Mouse (Mus musculus) intestine, embryonic 14.5 days (tissue): ENCODE measurements around the gene Dpp7. TPM values are rescaled to one million over a fixed set of nuclear protein-coding genes. Genes with fewer than 3 reads are reported as not detected.

ENCODE experiments used
- polyA plus RNA-seq: library from polyadenylated mRNA; unstranded; fragments of >200 nt; fragmentation: Nextera tagmentation; extraction: Ambion mirVana; gene quantifications from 2 replicates; pipeline ENCODE4 v1.2.1, GENCODE M21; 2014

The Dpp7 gene
- polyA plus RNA-seq, 1 experiment from 2014 or later: 24.1 TPM

Other genes with a start within 250 kb of the Dpp7 start
- 8.2 and 13.2 TPM in 2 replicates for gene Nrarp, start 175.6 kb downstream of the Dpp7 start, polyA plus RNA-seq
- 14.4 and 18.1 TPM in 2 replicates for gene Tor4a, start 159.5 kb downstream of the Dpp7 start, polyA plus RNA-seq
- 99.1 and 107 TPM in 2 replicates for gene Nelfb, start 144.9 kb downstream of the Dpp7 start, polyA plus RNA-seq
- gene Stpg3, start 141.7 kb downstream of the Dpp7 start, polyA plus RNA-seq: 0.18 TPM in 1 of 2 replicates, not detected in the other
- 0.51 TPM in 1 of 2 replicates, not detected in the other for gene Fam166a, start 137.6 kb downstream of the Dpp7 start, polyA plus RNA-seq
- 524 and 576 TPM in 2 replicates for gene Tubb4b, start 131.7 kb downstream of the Dpp7 start, polyA plus RNA-seq
- 0.26 and 0.38 TPM in 2 replicates for gene Slc34a3, start 122.0 kb downstream of the Dpp7 start, polyA plus RNA-seq
- gene Rnf224, start 119.6 kb downstream of the Dpp7 start, polyA plus RNA-seq: not detected in 2 replicates
- gene Rnf208, start 114.1 kb downstream of the Dpp7 start, polyA plus RNA-seq: 15.7 and 18.7 TPM in 2 replicates
- gene Cysrt1, start 113.9 kb downstream of the Dpp7 start, polyA plus RNA-seq: 0.30 TPM in 1 of 2 replicates, not detected in the other
- gene AL732309.1, start 109.5 kb downstream of the Dpp7 start, polyA plus RNA-seq: 5.0 and 5.7 TPM in 2 replicates
- 18.0 and 19.2 TPM in 2 replicates for gene Tmem203, start 100.9 kb downstream of the Dpp7 start, polyA plus RNA-seq
- gene Tprn, start 93.7 kb downstream of the Dpp7 start, polyA plus RNA-seq: 6.5 and 7.8 TPM in 2 replicates
- gene Ssna1, start 83.9 kb downstream of the Dpp7 start, polyA plus RNA-seq: 229 and 240 TPM in 2 replicates
- 100 and 110 TPM in 2 replicates for gene Anapc2, start 83.9 kb downstream of the Dpp7 start, polyA plus RNA-seq
- not detected in 2 replicates for gene Tmem210, start 68.2 kb downstream of the Dpp7 start, polyA plus RNA-seq
- gene Lrrc26, start 66.4 kb downstream of the Dpp7 start, polyA plus RNA-seq: not detected in 2 replicates
- gene Grin1, start 37.2 kb downstream of the Dpp7 start, polyA plus RNA-seq: 2.1 and 2.4 TPM in 2 replicates
- gene Man1b1, start 24.0 kb downstream of the Dpp7 start, polyA plus RNA-seq: 66.3 and 73.3 TPM in 2 replicates
- gene Uap1l1, start 9.3 kb upstream of the Dpp7 start, polyA plus RNA-seq: 36.3 and 46.0 TPM in 2 replicates
- 43.2 and 47.4 TPM in 2 replicates for gene Sapcd2, start 16.0 kb upstream of the Dpp7 start, polyA plus RNA-seq
- gene Entpd2, start 39.5 kb upstream of the Dpp7 start, polyA plus RNA-seq: 5.9 and 7.4 TPM in 2 replicates
- 42.2 and 45.4 TPM in 2 replicates for gene Npdc1, start 43.0 kb upstream of the Dpp7 start, polyA plus RNA-seq
- 0.15 TPM in 1 of 2 replicates, not detected in the other for gene Fut7, start 66.9 kb upstream of the Dpp7 start, polyA plus RNA-seq
- gene Abca2, start 72.3 kb upstream of the Dpp7 start, polyA plus RNA-seq: 4.8 and 4.9 TPM in 2 replicates
- gene Clic3, start 100.5 kb upstream of the Dpp7 start, polyA plus RNA-seq: 1.8 and 2.0 TPM in 2 replicates
- 25.0 and 27.4 TPM in 2 replicates for gene Paxx, start 104.7 kb upstream of the Dpp7 start, polyA plus RNA-seq
- gene Ptgds, start 113.7 kb upstream of the Dpp7 start, polyA plus RNA-seq: 6.2 and 7.9 TPM in 2 replicates
- not detected in 2 replicates for gene Lcn12, start 137.6 kb upstream of the Dpp7 start, polyA plus RNA-seq
- 72.9 and 79.3 TPM in 2 replicates for gene Fbxw5, start 144.4 kb upstream of the Dpp7 start, polyA plus RNA-seq
- 5.9 and 6.3 TPM in 2 replicates for gene C8g, start 145.4 kb upstream of the Dpp7 start, polyA plus RNA-seq
- 31.2 and 32.0 TPM in 2 replicates for gene Traf2, start 190.6 kb upstream of the Dpp7 start, polyA plus RNA-seq
- 356 and 385 TPM in 2 replicates for gene Edf1, start 201.5 kb upstream of the Dpp7 start, polyA plus RNA-seq
- 59.1 and 85.2 TPM in 2 replicates for gene Mamdc4, start 218.5 kb upstream of the Dpp7 start, polyA plus RNA-seq
- gene Phpt1, start 218.9 kb upstream of the Dpp7 start, polyA plus RNA-seq: 278 and 287 TPM in 2 replicates
- gene Ajm1, start 225.4 kb upstream of the Dpp7 start, polyA plus RNA-seq: 1.8 and 2.0 TPM in 2 replicates